Mouse (Mus musculus): ENCODE data around the gene Gm11487. TPM values are rescaled to one million over a fixed set of nuclear protein-coding genes. Genes with fewer than 3 reads are reported as not detected.
A peak's percentile ranks its signal among the peaks of the same experiment; 100 is the strongest.
"Not testable (repeated sequence)": the region's sequence is repeated elsewhere in the genome, so short reads cannot be mapped to it uniquely, and the experiment has no call there.

The Gm11487 gene
- not detected in 2 replicates for polyA plus RNA-seq (2014; fragmentation: Nextera tagmentation; extraction: Ambion mirVana)

- H3K9me3 ChIP-seq (ENCODE audit: control insufficient read depth, low read length), result not testable (repeated sequence)
Measured at GRCm38 (mm10) chr4:73404972-73405371, at the start of gene Gm11487. Gene Gm11487, minus strand, starts transcription at chr4:73405072.

GRCm38 (mm10) chr4:73444715-73445114 is 39.8 kb upstream of the Gm11487 start:
- 62% methylated on average over 7 of the region's 7 CpGs for WGBS
- Histone ChIP-seq H3K9ac (ENCODE audit: low read depth, low read length) (no peak overlapping the region), H3K9me3 (ENCODE audit: control insufficient read depth, low read length) (no peaks in the 10 kb centered on the region), H3K4me3 (ENCODE audit: low read depth, low read length) (no peak overlapping the region), H3K36me3 (ENCODE audit: control insufficient read depth, insufficient read depth, low read length) (no peaks in the 10 kb centered on the region), H3K27ac (ENCODE audit: low read depth, low read length) (no peak overlapping the region), H3K4me2 (replicated peaks; ENCODE audit: low read depth, low read length) (no peak overlapping the region), H3K27me3 (ENCODE audit: control insufficient read depth, insufficient read depth, low read length) (no peaks in the 10 kb centered on the region), H3K4me1 (replicated peaks; ENCODE audit: control insufficient read depth, insufficient read depth, low read length) (no peaks in the 10 kb centered on the region)
- DNase-seq (ENCODE audit: low spot score) (peak; percentile 23), ATAC-seq (ENCODE audit: low FRiP score) (peak; percentile 47)

More at GRCm38 (mm10) chr4:73404972-73405371, at the start of gene Gm11487:
- H3K36me3 ChIP-seq (ENCODE audit: control insufficient read depth, insufficient read depth, low read length); H3K9ac ChIP-seq (ENCODE audit: low read depth, low read length); H3K4me3 ChIP-seq (ENCODE audit: low read depth, low read length); ATAC-seq (ENCODE audit: low FRiP score); H3K27me3 ChIP-seq (ENCODE audit: control insufficient read depth, insufficient read depth, low read length); H3K27ac ChIP-seq (ENCODE audit: low read depth, low read length); H3K4me1 ChIP-seq (replicated peaks; ENCODE audit: control insufficient read depth, insufficient read depth, low read length); H3K4me2 ChIP-seq (replicated peaks; ENCODE audit: low read depth, low read length); DNase-seq (ENCODE audit: low spot score): not testable (repeated sequence)
- 91% methylated on average over 4 of the region's 4 CpGs for WGBS

- WGBS, result 66% methylated on average over 1 of the region's 1 CpGs
- no peak for ATAC-seq (ENCODE audit: low FRiP score)
Measured at GRCm38 (mm10) chr4:73442568-73442967, 37.7 kb upstream of the Gm11487 start.

GRCm38 (mm10) chr4:73425903-73426302 is 21.0 kb upstream of the Gm11487 start:
- no peaks in the 10 kb centered on the region for H3K9me3 ChIP-seq (ENCODE audit: control insufficient read depth, low read length)
- no peak for ATAC-seq (ENCODE audit: low FRiP score)
- no peak overlapping the region for H3K9ac ChIP-seq (ENCODE audit: low read depth, low read length)
- no peak overlapping the region for H3K4me2 ChIP-seq (replicated peaks; ENCODE audit: low read depth, low read length)
- H3K36me3 ChIP-seq (ENCODE audit: control insufficient read depth, insufficient read depth, low read length), result no peaks in the 10 kb centered on the region
- H3K27ac ChIP-seq (ENCODE audit: low read depth, low read length), result no peak overlapping the region
- WGBS, result 85% methylated on average over 3 of the region's 3 CpGs
- no peak for DNase-seq (ENCODE audit: low spot score)
- no peaks in the 10 kb centered on the region for H3K4me1 ChIP-seq (replicated peaks; ENCODE audit: control insufficient read depth, insufficient read depth, low read length)
- no peaks in the 10 kb centered on the region for H3K27me3 ChIP-seq (ENCODE audit: control insufficient read depth, insufficient read depth, low read length)
- no peak overlapping the region for H3K4me3 ChIP-seq (ENCODE audit: low read depth, low read length)

More at GRCm38 (mm10) chr4:73442568-73442967, 37.7 kb upstream of the Gm11487 start:
- no peaks in the 10 kb centered on the region for H3K9me3 ChIP-seq (ENCODE audit: control insufficient read depth, low read length)
- H3K27ac ChIP-seq (ENCODE audit: low read depth, low read length), result no peak overlapping the region
- no peak overlapping the region for H3K9ac ChIP-seq (ENCODE audit: low read depth, low read length)
- H3K27me3 ChIP-seq (ENCODE audit: control insufficient read depth, insufficient read depth, low read length), result no peaks in the 10 kb centered on the region
- no peaks in the 10 kb centered on the region for H3K4me1 ChIP-seq (replicated peaks; ENCODE audit: control insufficient read depth, insufficient read depth, low read length)
- DNase-seq (ENCODE audit: low spot score), result no peak
- no peak overlapping the region for H3K4me2 ChIP-seq (replicated peaks; ENCODE audit: low read depth, low read length)
- H3K36me3 ChIP-seq (ENCODE audit: control insufficient read depth, insufficient read depth, low read length), result no peaks in the 10 kb centered on the region
- H3K4me3 ChIP-seq (ENCODE audit: low read depth, low read length), result no peak overlapping the region

- Histone ChIP-seq H3K36me3 (ENCODE audit: control insufficient read depth, insufficient read depth, low read length) (no peaks in the 10 kb centered on the region), H3K27me3 (ENCODE audit: control insufficient read depth, insufficient read depth, low read length) (no peaks in the 10 kb centered on the region), H3K27ac (ENCODE audit: low read depth, low read length) (no peak overlapping the region), H3K4me1 (replicated peaks; ENCODE audit: control insufficient read depth, insufficient read depth, low read length) (no peaks in the 10 kb centered on the region), H3K4me2 (replicated peaks; ENCODE audit: low read depth, low read length) (no peak overlapping the region), H3K9ac (ENCODE audit: low read depth, low read length) (no peak overlapping the region), H3K9me3 (ENCODE audit: control insufficient read depth, low read length) (no peaks in the 10 kb centered on the region), H3K4me3 (ENCODE audit: low read depth, low read length) (no peak overlapping the region)
- DNase-seq (ENCODE audit: low spot score) (no peak), ATAC-seq (ENCODE audit: low FRiP score) (no peak)
- 94% methylated on average over 12 of the region's 12 CpGs for WGBS
Measured at GRCm38 (mm10) chr4:73423049-73423448, 18.2 kb upstream of the Gm11487 start.

- H3K4me2 ChIP-seq (replicated peaks; ENCODE audit: low read depth, low read length), result no peak overlapping the region
- H3K27me3 ChIP-seq (ENCODE audit: control insufficient read depth, insufficient read depth, low read length), result no peaks in the 10 kb centered on the region
- H3K9ac ChIP-seq (ENCODE audit: low read depth, low read length), result no peak overlapping the region
- no peaks in the 10 kb centered on the region for H3K36me3 ChIP-seq (ENCODE audit: control insufficient read depth, insufficient read depth, low read length)
- H3K4me3 ChIP-seq (ENCODE audit: low read depth, low read length), result no peak overlapping the region
- ATAC-seq (ENCODE audit: low FRiP score), result peak; percentile 86
- DNase-seq (ENCODE audit: low spot score), result peak; percentile 19
- H3K27ac ChIP-seq (ENCODE audit: low read depth, low read length), result no peak overlapping the region
- 42% methylated on average over 3 of the region's 3 CpGs for WGBS
- H3K4me1 ChIP-seq (replicated peaks; ENCODE audit: control insufficient read depth, insufficient read depth, low read length), result no peaks in the 10 kb centered on the region
- no peaks in the 10 kb centered on the region for H3K9me3 ChIP-seq (ENCODE audit: control insufficient read depth, low read length)
Measured at GRCm38 (mm10) chr4:73366534-73366933, 38.3 kb downstream of the Gm11487 start.

Other genes starting within 250 kb of the Gm11487 start
- gene Gm11238, start 202.8 kb upstream of the Gm11487 start, polyA plus RNA-seq (2014; fragmentation: Nextera tagmentation; extraction: Ambion mirVana), result not detected in 2 replicates
- gene Gm11237, start 217.9 kb upstream of the Gm11487 start, polyA plus RNA-seq (2014; fragmentation: Nextera tagmentation; extraction: Ambion mirVana), result not detected in 2 replicates
- not detected in 2 replicates for gene Gm11236, start 233.0 kb upstream of the Gm11487 start, polyA plus RNA-seq (2014; fragmentation: Nextera tagmentation; extraction: Ambion mirVana)

All from hindbrain, embryonic 11.5 days (tissue).